Mouse (Mus musculus) intestine, embryonic 16.5 days (tissue): ENCODE results near the gene Gm28576. TPM values are rescaled to one million over a fixed set of nuclear protein-coding genes. Genes with fewer than 3 reads are reported as not detected.
"Not testable (repeated sequence)": the region's sequence is repeated elsewhere in the genome, so short reads cannot be mapped to it uniquely, and the experiment has no call there.

ENCODE experiments used
- ATAC-seq: fragments of 200-750 bp; cut with Nextera tagmentation; 2 replicates; pipeline ENCODE4 v1.8.0; 2017; ENCODE audit warnings: moderate TSS enrichment, moderate library complexity
- H3K27ac ChIP-seq: fragments of 300-500 bp; sonication (generic); 2 replicates; pipeline ENCODE4 v1.5.1; 2014; ENCODE audit warnings: mild to moderate bottlenecking, low read length
- H3K27me3 ChIP-seq: fragments of 300-500 bp; sonication (generic); replicated peaks from 2 replicates; pipeline ENCODE4 v1.6.1; 2014; ENCODE audit warnings: low read length, control low read depth, mixed read lengths; ENCODE audit not compliant: control insufficient read depth, insufficient read depth
- H3K36me3 ChIP-seq: fragments of 300-500 bp; sonication (generic); 2 replicates; pipeline ENCODE4 v1.6.1; 2014; ENCODE audit warnings: low read length, control low read depth; ENCODE audit not compliant: control insufficient read depth, insufficient read depth
- H3K4me1 ChIP-seq: fragments of 300-500 bp; sonication (generic); 2 replicates; pipeline ENCODE4 v1.6.1; 2014; ENCODE audit warnings: low read length, control low read depth, mixed read lengths; ENCODE audit not compliant: control insufficient read depth, insufficient read depth
- H3K4me2 ChIP-seq: fragments of 300-500 bp; sonication (generic); 2 replicates; pipeline ENCODE4 v1.6.1; 2014; ENCODE audit warnings: low read depth, low read length, control low read depth
- H3K4me3 ChIP-seq: fragments of 300-500 bp; sonication (generic); 2 replicates; pipeline ENCODE4 v1.5.1; 2014; ENCODE audit warnings: mild to moderate bottlenecking, low read length
- H3K9ac ChIP-seq: fragments of 300-500 bp; sonication (generic); 2 replicates; pipeline ENCODE4 v1.6.1; 2014; ENCODE audit warnings: low read depth, low read length
- H3K9me3 ChIP-seq: fragments of 300-500 bp; sonication (generic); 2 replicates; pipeline ENCODE4 v1.6.1; 2016; ENCODE audit warnings: low read length, control low read depth; ENCODE audit not compliant: control insufficient read depth
- WGBS: fragments of 180-500 bp; shearing (Covaris S2); extraction: QIAGEN DNeasy Blood & Tissue Kit; methylation state at CpG from one replicate; pipeline ENCODE4 v1.1.7; 2014; 5-methylcytosine and 5-hydroxymethylcytosine counted together
- polyA plus RNA-seq: library from polyadenylated mRNA; unstranded; fragments of >200 nt; fragmentation: Nextera tagmentation; extraction: Ambion mirVana; gene quantifications from 2 replicates; pipeline ENCODE4 v1.2.1, GENCODE M21; 2015

Gene Gm28576
- polyA plus RNA-seq: not detected in 2 replicates

GRCm38 (mm10) chrY:7722641-7723040 is at the start of gene Gm28576:
Gm28576 (plus strand) TSS chrY:7722941.
- not testable (repeated sequence) for H3K36me3 ChIP-seq, H3K4me1 ChIP-seq, H3K4me3 ChIP-seq, H3K27ac ChIP-seq, H3K9ac ChIP-seq, ATAC-seq, H3K4me2 ChIP-seq, H3K9me3 ChIP-seq, H3K27me3 ChIP-seq
- WGBS: no CpG with 5 or more reads among the region's 8 CpGs

Other genes starting within 250 kb of the Gm28576 start
- gene Gm20826, start 84.5 kb upstream of the Gm28576 start, polyA plus RNA-seq: not detected in 2 replicates